Mouse (Mus musculus) myocyte (in vitro differentiated cells): ENCODE measurements around the gene Gnao1. TPM values are rescaled to one million over a fixed set of nuclear protein-coding genes. Genes with fewer than 3 reads are reported as not detected.

Experiments used
- H3K27me3 ChIP-seq: one replicate; pipeline ENCODE4 v1.6.1; 2011; ENCODE audit not compliant: control insufficient read depth, insufficient read depth, insufficient read length
- H3K36me3 ChIP-seq: one replicate; pipeline ENCODE4 v1.6.1; 2011; ENCODE audit not compliant: control insufficient read depth, insufficient read depth
- H3K4me2 ChIP-seq: one replicate; pipeline ENCODE4 v1.6.1; 2011; ENCODE audit warnings: low read depth, control low read depth
- H3K4me3 ChIP-seq: one replicate; pipeline ENCODE4 v1.5.1; 2011; ENCODE audit warnings: mild to moderate bottlenecking, control low read depth, moderate library complexity
- H3K79me2 ChIP-seq: one replicate; pipeline ENCODE4 v1.6.1; 2011; ENCODE audit not compliant: control insufficient read depth, insufficient read depth
- H3ac ChIP-seq: one replicate; pipeline ENCODE4 v1.6.1; 2011; ENCODE audit not compliant: control insufficient read depth, insufficient read length
- CEBPB ChIP-seq: IDR thresholded peaks from 2 replicates; pipeline ENCODE4 v1.6.1; 2011; ENCODE audit warnings: mild to moderate bottlenecking, moderate library complexity; ENCODE audit not compliant: poor library complexity, insufficient read depth, severe bottlenecking
- E2F4 ChIP-seq: IDR thresholded peaks from one replicate; pipeline ENCODE4 v1.6.1; 2011; ENCODE audit warnings: mild to moderate bottlenecking, control low read depth, moderate library complexity; ENCODE audit not compliant: insufficient read depth
- MAX ChIP-seq: IDR thresholded peaks from one replicate; pipeline ENCODE4 v1.6.1; 2011; ENCODE audit warnings: low read depth, mild to moderate bottlenecking, control low read depth
- MYOD1 ChIP-seq, 3 experiments: IDR thresholded peaks; one replicate each; pipeline ENCODE4 v1.6.1; 2011; ENCODE audit warnings: control low read depth in 2 of 3, low read depth in 2 of 3, mild to moderate bottlenecking in 2 of 3, moderate library complexity in 1 of 3; ENCODE audit not compliant: insufficient read length in 2 of 3, control insufficient read depth in 1 of 3
- MYOG ChIP-seq, 3 experiments: IDR thresholded peaks; one replicate each; pipeline ENCODE4 v1.6.1; 2011; ENCODE audit warnings: control low read depth in 2 of 3, low read depth in 2 of 3, mild to moderate bottlenecking in 2 of 3; ENCODE audit not compliant: insufficient read length in 2 of 3, control insufficient read depth in 1 of 3, insufficient read depth in 1 of 3
- POLR2A ChIP-seq: IDR thresholded peaks from one replicate; pipeline ENCODE4 v1.6.1; 2011; ENCODE audit warnings: low read depth, mild to moderate bottlenecking, control low read depth, moderate library complexity; ENCODE audit not compliant: insufficient read length
- POLR2AphosphoS2 ChIP-seq: IDR thresholded peaks from one replicate; pipeline ENCODE4 v1.6.1; 2011; ENCODE audit warnings: low read depth, control low read depth; ENCODE audit not compliant: insufficient read length
- REST ChIP-seq: IDR thresholded peaks from one replicate; pipeline ENCODE4 v1.6.1; 2011; ENCODE audit warnings: mild to moderate bottlenecking, control low read depth, moderate library complexity; ENCODE audit not compliant: insufficient read depth, insufficient read length
- SRF ChIP-seq: IDR thresholded peaks from one replicate; pipeline ENCODE4 v1.6.1; 2011; ENCODE audit warnings: low read depth; ENCODE audit not compliant: control insufficient read depth, insufficient read length
- TCF12 ChIP-seq: IDR thresholded peaks from one replicate; pipeline ENCODE4 v1.6.1; 2011; ENCODE audit warnings: mild to moderate bottlenecking, control low read depth; ENCODE audit not compliant: poor library complexity, insufficient read depth, severe bottlenecking
- TCF3 ChIP-seq: IDR thresholded peaks from one replicate; pipeline ENCODE4 v1.6.1; 2011; ENCODE audit warnings: low read depth, control low read depth; ENCODE audit not compliant: insufficient read length
- USF1 ChIP-seq: IDR thresholded peaks from one replicate; pipeline ENCODE4 v1.6.1; 2011; ENCODE audit warnings: low read depth, mild to moderate bottlenecking, control low read depth, moderate library complexity
- polyA plus RNA-seq: library from polyadenylated mRNA; unstranded; fragments of >200 nt; fragmentation: generic; extraction: Trizol; gene quantifications from one replicate; pipeline ENCODE4 v1.2.1, GENCODE M21; 2012; ENCODE audit warnings: missing spikeins

The Gnao1 gene
- polyA plus RNA-seq, 1 experiment, result 31.8 TPM

DNA sequence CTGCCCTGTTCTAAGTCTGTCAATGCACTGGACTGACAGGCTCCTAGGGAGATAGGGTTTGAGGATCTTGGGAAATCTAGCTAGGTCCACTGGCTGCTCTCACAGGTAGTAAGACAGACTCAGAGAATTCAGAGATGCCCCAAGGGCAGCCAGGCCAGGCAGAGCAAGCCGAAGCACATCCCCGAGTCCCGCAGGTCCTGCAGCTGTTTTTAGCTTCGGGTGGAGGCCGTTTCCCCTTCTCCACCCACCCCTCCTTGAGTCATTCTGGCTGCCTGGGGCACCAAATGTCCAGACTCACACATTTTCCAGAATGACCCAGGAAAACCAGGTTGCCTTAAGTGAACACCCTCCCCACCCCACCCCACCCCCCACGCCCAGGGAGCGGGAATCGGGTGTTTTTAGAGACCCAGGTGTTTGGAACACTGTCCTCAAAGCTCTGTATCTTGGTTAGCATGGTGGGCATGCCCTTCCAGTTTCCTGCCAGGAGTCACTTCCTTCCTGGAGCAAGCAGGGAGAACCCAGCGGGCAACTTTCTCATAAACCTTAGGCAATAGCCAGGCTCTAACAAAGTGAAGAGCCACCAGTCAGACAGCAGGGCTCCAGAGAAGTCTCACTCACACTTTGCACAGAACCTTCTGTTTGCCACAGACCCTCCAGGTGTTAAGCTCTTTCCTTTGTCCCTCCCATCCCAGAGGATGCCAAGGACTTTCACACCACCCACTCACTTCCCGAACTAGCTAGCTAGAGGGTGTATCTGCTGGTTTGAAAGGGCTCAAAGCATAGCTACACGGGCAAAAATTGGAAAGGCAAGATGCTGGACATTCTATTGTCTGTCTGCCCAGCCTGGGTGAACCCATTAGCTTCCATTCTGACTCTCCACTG lies 131.0 kb downstream of the Gnao1 start:
- H3ac ChIP-seq, result no peak overlapping the region
- H3K4me2 ChIP-seq, result peak overlapping the region; percentile 58
- no peaks in the 10 kb centered on the region for H3K36me3 ChIP-seq
- TF ChIP-seq SRF (no peak), MAX (no peak), TCF3 (no peak), CEBPB (no peak), POLR2AphosphoS2 (no peak), MYOD1 (IDR thresholded peaks at IDR 0.05; ENCODE audit: control insufficient read depth in 1 of 3, insufficient read length in 2 of 3, low read depth in 2 of 3) (peak in 2 of 3 experiments; percentile 34 to 81), TCF12 (peak; percentile 11), MYOG (IDR thresholded peaks at IDR 0.05; ENCODE audit: control insufficient read depth in 1 of 3, insufficient read depth in 1 of 3, insufficient read length in 2 of 3, low read depth in 2 of 3) (peak in 1 of 3 experiments; percentile 73), REST (no peak)
- no peaks in the 10 kb centered on the region for H3K79me2 ChIP-seq
- H3K27me3 ChIP-seq, result no peaks in the 10 kb centered on the region
- no peak overlapping the region for H3K4me3 ChIP-seq

DNA sequence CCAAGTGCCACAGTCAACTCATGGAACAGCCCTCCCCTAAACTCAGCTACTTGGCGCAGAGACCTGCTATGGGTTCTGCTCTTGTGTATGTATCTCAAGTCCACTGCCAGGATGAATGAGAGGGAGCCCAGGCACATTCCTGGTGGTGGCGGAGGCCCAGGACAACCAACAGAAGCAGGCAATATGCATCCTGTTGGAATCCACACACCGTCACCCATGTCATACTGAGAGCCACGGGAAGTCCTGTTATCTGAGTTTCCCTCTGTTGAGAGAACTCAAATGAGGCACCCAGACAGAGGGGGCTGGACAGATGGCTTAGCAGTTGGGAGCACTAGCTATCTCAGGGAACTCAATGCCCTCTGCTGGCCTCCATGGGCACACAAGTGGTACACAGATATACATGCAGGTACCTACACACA lies 131.9 kb downstream of the Gnao1 start:
- Histone ChIP-seq H3K79me2 (no peaks in the 10 kb centered on the region), H3ac (no peak overlapping the region), H3K4me3 (no peak overlapping the region), H3K27me3 (no peaks in the 10 kb centered on the region), H3K4me2 (peak overlapping the region; percentile 58), H3K36me3 (no peaks in the 10 kb centered on the region)
- no peak for TF ChIP-seq MYOD1 (IDR thresholded peaks at IDR 0.05; ENCODE audit: control insufficient read depth in 1 of 3, insufficient read length in 2 of 3, low read depth in 2 of 3)
- no peak for TF ChIP-seq MYOG (IDR thresholded peaks at IDR 0.05; ENCODE audit: control insufficient read depth in 1 of 3, insufficient read depth in 1 of 3, insufficient read length in 2 of 3, low read depth in 2 of 3)
- TF ChIP-seq POLR2A, result no peak

DNA sequence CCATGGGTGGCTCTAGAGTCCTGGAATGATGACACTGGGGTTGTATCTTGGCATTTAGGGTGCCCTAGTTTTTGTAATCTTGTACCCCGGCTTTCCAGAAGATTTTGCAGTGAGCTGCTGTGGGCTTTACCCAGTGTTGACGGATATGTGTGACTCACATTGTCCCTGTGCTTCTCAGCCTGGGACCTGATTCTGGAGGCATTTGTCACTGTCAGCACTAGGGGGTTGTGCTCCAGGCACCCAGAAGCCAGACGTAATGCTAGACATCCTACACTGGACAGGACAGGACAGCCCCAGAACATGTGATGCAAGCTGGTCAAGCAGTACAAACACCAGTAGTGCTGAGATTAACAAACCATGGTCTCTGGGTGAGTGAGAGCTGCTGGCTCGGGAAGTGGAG lies 136.0 kb downstream of the Gnao1 start:
- H3K4me2 ChIP-seq, result no peak overlapping the region
- H3K79me2 ChIP-seq, result no peaks in the 10 kb centered on the region
- no peaks in the 10 kb centered on the region for H3K27me3 ChIP-seq
- no peak overlapping the region for H3ac ChIP-seq
- no peaks in the 10 kb centered on the region for H3K36me3 ChIP-seq
- no peak overlapping the region for H3K4me3 ChIP-seq
- no peak for TF ChIP-seq MYOG (IDR thresholded peaks at IDR 0.05; ENCODE audit: control insufficient read depth in 1 of 3, insufficient read depth in 1 of 3, insufficient read length in 2 of 3, low read depth in 2 of 3)
- TF ChIP-seq POLR2A, result no peak
- no peak for TF ChIP-seq USF1
- no peak for TF ChIP-seq MAX
- TF ChIP-seq E2F4, result no peak
- no peak for TF ChIP-seq TCF12
- TF ChIP-seq MYOD1 (IDR thresholded peaks at IDR 0.05; ENCODE audit: control insufficient read depth in 1 of 3, insufficient read length in 2 of 3, low read depth in 2 of 3), result no peak
- no peak for TF ChIP-seq TCF3
- no peak for TF ChIP-seq REST
- TF ChIP-seq SRF, result no peak
- no peak for TF ChIP-seq POLR2AphosphoS2

- TF ChIP-seq SRF (no peak), MAX (no peak), POLR2AphosphoS2 (no peak), POLR2A (no peak), REST (no peak), E2F4 (no peak), MYOG (IDR thresholded peaks at IDR 0.05; ENCODE audit: control insufficient read depth in 1 of 3, insufficient read depth in 1 of 3, insufficient read length in 2 of 3, low read depth in 2 of 3) (no peak), MYOD1 (IDR thresholded peaks at IDR 0.05; ENCODE audit: control insufficient read depth in 1 of 3, insufficient read length in 2 of 3, low read depth in 2 of 3) (no peak), TCF12 (no peak), USF1 (no peak), CEBPB (no peak), TCF3 (no peak)
- H3K4me2 ChIP-seq, result no peak overlapping the region
- H3K36me3 ChIP-seq, result no peaks in the 10 kb centered on the region
- no peak overlapping the region for H3ac ChIP-seq
- no peaks in the 10 kb centered on the region for H3K27me3 ChIP-seq
- H3K4me3 ChIP-seq, result no peak overlapping the region
- H3K79me2 ChIP-seq, result no peaks in the 10 kb centered on the region
Measured at GRCm38 (mm10) chr8:93946397-93946796, 136.6 kb downstream of the Gnao1 start.
